Mouse (Mus musculus) stomach, embryonic 15.5 days (tissue): ENCODE data around the gene Bace1. TPM values are rescaled to one million over a fixed set of nuclear protein-coding genes. Genes with fewer than 3 reads are reported as not detected.
A peak's percentile ranks its signal among the peaks of the same experiment; 100 is the strongest.

Source experiments
- ATAC-seq: fragments of 200-750 bp; cut with Nextera tagmentation; 2 replicates; pipeline ENCODE4 v1.8.0; 2017; ENCODE audit warnings: low read depth, moderate number of reproducible peaks, moderate TSS enrichment; ENCODE audit not compliant: insufficient read depth, low FRiP score
- H3K27ac ChIP-seq: fragments of 300-500 bp; sonication (generic); 2 replicates; pipeline ENCODE4 v1.5.1; 2015; ENCODE audit warnings: mild to moderate bottlenecking, inconsistent platforms
- H3K27me3 ChIP-seq: fragments of 300-500 bp; sonication (generic); replicated peaks from 2 replicates; pipeline ENCODE4 v1.6.1; 2015; ENCODE audit warnings: inconsistent platforms
- H3K36me3 ChIP-seq: fragments of 300-500 bp; sonication (generic); 2 replicates; pipeline ENCODE4 v1.6.1; 2015; ENCODE audit warnings: inconsistent platforms
- H3K4me1 ChIP-seq: fragments of 300-500 bp; sonication (generic); 2 replicates; pipeline ENCODE4 v1.6.1; 2015; ENCODE audit warnings: inconsistent platforms
- H3K4me2 ChIP-seq: fragments of 300-500 bp; sonication (generic); 2 replicates; pipeline ENCODE4 v1.6.1; 2015; ENCODE audit warnings: mild to moderate bottlenecking, inconsistent platforms
- H3K4me3 ChIP-seq: fragments of 300-500 bp; sonication (generic); replicated peaks from 2 replicates; pipeline ENCODE4 v1.5.1; 2015; ENCODE audit warnings: inconsistent platforms
- H3K9ac ChIP-seq: fragments of 300-500 bp; sonication (generic); 2 replicates; pipeline ENCODE4 v1.6.1; 2015; ENCODE audit warnings: inconsistent platforms
- H3K9me3 ChIP-seq: fragments of 300-500 bp; sonication (generic); 2 replicates; pipeline ENCODE4 v1.6.1; 2016; ENCODE audit warnings: inconsistent platforms
- WGBS: fragments of 180-500 bp; shearing (Covaris S2); methylation state at CpG from one replicate; pipeline ENCODE4 v1.1.7; 2015; 5-methylcytosine and 5-hydroxymethylcytosine counted together
- polyA plus RNA-seq: library from polyadenylated mRNA; unstranded; fragments of >200 nt; fragmentation: Nextera tagmentation; extraction: Ambion mirVana; gene quantifications from 2 replicates; pipeline ENCODE4 v1.2.1, GENCODE M21; 2015

The Bace1 gene
- polyA plus RNA-seq, 1 experiment from 2014 or later = 28.3 TPM

DNA sequence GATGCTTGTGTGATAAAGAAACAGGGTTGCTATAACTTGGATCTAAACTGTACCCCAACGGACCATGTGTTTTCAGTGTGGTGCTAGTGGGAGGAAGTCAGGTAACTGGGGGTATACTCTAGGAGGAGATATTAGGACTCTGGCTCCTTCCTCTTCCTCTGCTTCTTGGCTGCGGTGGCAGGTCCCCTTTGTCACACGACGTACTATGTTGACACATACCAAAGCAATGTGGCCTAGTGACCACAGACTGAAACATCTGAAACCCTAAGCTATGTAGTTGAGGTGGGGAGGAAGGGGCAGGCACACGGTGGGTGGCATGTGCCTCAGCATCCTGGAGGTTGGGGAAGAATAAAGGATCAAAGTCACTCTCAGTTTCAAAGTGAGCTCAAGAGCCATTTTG lies 12.9 kb downstream of the Bace1 start:
- H3K27me3 ChIP-seq = no peaks in the 10 kb centered on the region
- H3K27ac ChIP-seq = peak overlapping the region; percentile 93; the same call in 1 of the 2 replicates
- H3K4me1 ChIP-seq = peaks cover 38% of the 10 kb centered on the region
- H3K4me2 ChIP-seq = no peak overlapping the region
- no peak overlapping the region for H3K9ac ChIP-seq
- H3K4me3 ChIP-seq = no peak overlapping the region
- peaks cover 11% of the 10 kb centered on the region; the same call in 1 of the 2 replicates for H3K36me3 ChIP-seq
- H3K9me3 ChIP-seq = no peaks in the 10 kb centered on the region
- 38% methylated on average over 5 of the region's 5 CpGs for WGBS
- no peak for ATAC-seq

DNA sequence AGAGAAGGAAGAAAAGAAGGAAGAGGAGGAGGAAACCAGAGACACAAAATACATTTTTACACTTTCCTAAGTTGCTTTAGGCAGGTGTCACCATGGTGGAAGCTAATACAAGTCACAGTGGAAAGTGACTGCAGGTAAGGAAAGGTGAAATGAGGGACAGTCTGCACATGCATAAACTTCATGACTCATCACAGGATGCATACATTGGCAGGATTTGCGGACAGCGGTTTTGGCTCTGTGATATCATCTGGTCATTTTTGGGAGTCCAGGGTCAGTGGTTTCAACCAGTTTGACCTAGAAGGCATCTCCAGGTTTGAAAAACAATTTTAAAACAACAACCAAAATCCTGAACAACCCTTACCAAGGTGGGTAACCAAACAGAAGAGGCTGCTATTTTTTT lies 13.4 kb downstream of the Bace1 start:
- no peaks in the 10 kb centered on the region for H3K9me3 ChIP-seq
- H3K27ac ChIP-seq = peak overlapping the region; percentile 93; the same call in 1 of the 2 replicates
- no peaks in the 10 kb centered on the region for H3K27me3 ChIP-seq
- H3K4me3 ChIP-seq = no peak overlapping the region
- H3K4me1 ChIP-seq = peaks cover 38% of the 10 kb centered on the region
- H3K36me3 ChIP-seq = peaks cover 11% of the 10 kb centered on the region; the same call in 1 of the 2 replicates
- H3K4me2 ChIP-seq = no peak overlapping the region
- no peak overlapping the region for H3K9ac ChIP-seq
- ATAC-seq = no peak
- 89% methylated on average over 2 of the region's 2 CpGs for WGBS

DNA sequence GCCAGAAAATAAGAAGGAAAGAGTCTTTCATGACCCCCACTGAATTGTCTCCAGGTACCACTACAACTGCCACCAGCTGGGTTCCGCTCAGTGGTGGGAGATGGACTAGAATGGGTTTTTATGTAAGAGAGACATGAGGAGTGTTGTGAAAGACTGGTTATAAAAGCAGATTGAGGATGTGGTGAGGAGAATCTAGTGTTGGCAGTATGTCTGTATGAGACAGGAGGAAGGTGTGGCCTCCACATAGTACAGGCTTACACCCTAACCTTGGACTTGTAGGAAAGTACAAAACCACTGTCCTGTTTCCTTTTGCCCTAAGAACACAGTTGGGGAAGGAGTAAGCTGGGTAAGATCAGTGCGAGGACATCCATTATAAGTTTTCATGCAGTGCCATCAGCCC lies 15.3 kb downstream of the Bace1 start:
- Histone ChIP-seq H3K4me2 (no peak overlapping the region), H3K4me1 (peaks cover 28% of the 10 kb centered on the region), H3K9me3 (no peaks in the 10 kb centered on the region), H3K4me3 (no peak overlapping the region), H3K9ac (no peak overlapping the region), H3K27ac (no peak overlapping the region), H3K36me3 (peaks cover 25% of the 10 kb centered on the region), H3K27me3 (no peaks in the 10 kb centered on the region)
- whole genome bisulfite sequencing = 93% methylated on average over 2 of the region's 2 CpGs
- ATAC-seq = no peak

DNA sequence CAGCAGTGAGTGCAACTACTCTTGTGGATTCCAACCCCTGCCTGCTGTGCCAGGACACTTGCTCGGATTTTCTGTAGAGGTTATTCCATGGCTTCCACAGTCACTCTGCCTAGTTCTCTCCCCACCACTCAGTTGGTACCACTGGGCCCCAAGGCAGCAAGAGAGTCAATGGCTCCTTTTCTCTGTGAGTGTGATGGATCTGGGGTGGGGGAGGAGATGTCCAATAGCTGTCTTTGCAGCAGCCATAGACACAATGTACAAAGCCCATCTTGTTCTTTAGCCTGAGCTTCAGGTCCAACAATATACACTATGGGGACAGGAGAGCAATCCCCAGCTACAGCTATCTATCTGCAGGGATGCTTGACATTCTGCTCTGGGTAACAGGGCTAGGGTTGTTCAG lies 15.8 kb downstream of the Bace1 start:
- no peak overlapping the region for H3K4me2 ChIP-seq
- no peaks in the 10 kb centered on the region for H3K9me3 ChIP-seq
- no peak overlapping the region for H3K9ac ChIP-seq
- H3K4me1 ChIP-seq = peaks cover 23% of the 10 kb centered on the region
- no peak overlapping the region for H3K27ac ChIP-seq
- H3K36me3 ChIP-seq = peaks cover 29% of the 10 kb centered on the region
- no peaks in the 10 kb centered on the region for H3K27me3 ChIP-seq
- no peak for ATAC-seq
- H3K4me3 ChIP-seq = no peak overlapping the region
- 78% methylated on average over 1 of the region's 1 CpGs for WGBS

DNA sequence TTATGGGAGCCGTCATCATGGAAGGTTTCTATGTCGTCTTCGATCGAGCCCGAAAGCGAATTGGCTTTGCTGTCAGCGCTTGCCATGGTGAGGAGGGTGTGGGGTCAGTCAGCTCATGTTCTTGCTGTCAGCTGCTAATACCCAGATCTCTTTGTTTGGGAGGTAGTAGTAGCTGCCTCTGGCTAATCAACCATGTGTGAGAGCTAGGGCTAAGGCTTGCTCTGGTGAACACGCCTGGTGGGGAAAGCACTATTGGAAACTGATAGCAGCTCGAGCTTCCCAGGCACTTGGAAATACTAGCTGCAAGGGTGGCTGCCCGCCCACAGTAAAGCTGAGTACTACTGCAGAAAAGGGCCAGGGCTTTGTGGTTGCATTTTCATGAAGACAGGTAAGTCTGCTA lies 21.0 kb downstream of the Bace1 start:
- Histone ChIP-seq H3K27ac (no peak overlapping the region), H3K4me2 (no peak overlapping the region), H3K4me1 (no peaks in the 10 kb centered on the region), H3K27me3 (no peaks in the 10 kb centered on the region), H3K36me3 (peaks cover 57% of the 10 kb centered on the region), H3K9ac (no peak overlapping the region), H3K9me3 (no peaks in the 10 kb centered on the region), H3K4me3 (no peak overlapping the region)
- no peak for ATAC-seq
- WGBS = 94% methylated on average over 10 of the region's 10 CpGs

DNA sequence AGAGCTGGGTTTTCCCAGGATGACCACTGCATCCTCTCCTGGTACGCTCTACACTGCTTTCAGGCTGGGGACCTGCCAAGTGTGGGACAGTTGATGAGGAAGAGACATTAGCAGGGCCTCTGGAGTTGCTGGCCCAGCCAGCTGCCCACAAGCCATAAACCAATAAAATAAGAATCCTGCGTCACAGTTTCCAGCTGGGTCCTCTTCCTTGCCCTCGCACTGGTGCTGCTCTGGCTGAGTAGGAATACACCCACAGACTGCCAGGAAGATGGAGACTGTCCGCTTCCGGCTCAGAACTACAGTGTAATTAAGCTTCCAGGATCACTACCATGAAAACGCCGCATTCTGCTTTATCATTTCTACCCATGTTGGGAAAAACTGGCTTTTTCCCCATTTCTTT lies 23.4 kb downstream of the Bace1 start:
- ATAC-seq = no peak
- no peak overlapping the region for H3K27ac ChIP-seq
- no peak overlapping the region for H3K4me3 ChIP-seq
- no peaks in the 10 kb centered on the region for H3K27me3 ChIP-seq
- H3K4me1 ChIP-seq = no peaks in the 10 kb centered on the region
- 85% methylated on average over 7 of the region's 7 CpGs for WGBS
- no peaks in the 10 kb centered on the region for H3K9me3 ChIP-seq
- H3K4me2 ChIP-seq = no peak overlapping the region
- H3K9ac ChIP-seq = no peak overlapping the region
- peaks cover 58% of the 10 kb centered on the region for H3K36me3 ChIP-seq

DNA sequence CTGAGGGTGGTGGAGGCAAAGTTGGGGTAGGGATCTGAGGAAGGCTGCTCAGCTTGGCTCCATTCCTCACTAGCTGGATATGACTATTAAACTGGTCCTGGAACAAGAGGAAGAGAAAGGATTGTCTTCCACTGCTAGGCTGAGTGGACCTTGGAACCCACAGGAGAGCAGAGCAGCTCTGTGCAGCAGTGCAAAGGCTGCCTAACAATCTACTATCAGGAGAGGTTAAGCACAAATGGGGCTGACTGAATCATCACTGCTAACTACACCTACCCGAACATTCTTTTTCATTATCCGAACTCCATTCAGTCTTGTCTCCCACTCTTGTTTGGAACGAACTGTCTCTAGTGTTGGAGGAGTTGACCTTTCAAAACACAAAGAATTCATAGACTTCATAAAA lies 30.8 kb downstream of the Bace1 start:
- Histone ChIP-seq H3K9me3 (no peaks in the 10 kb centered on the region), H3K27ac (no peak overlapping the region), H3K36me3 (peaks cover 38% of the 10 kb centered on the region), H3K27me3 (no peaks in the 10 kb centered on the region), H3K4me3 (no peak overlapping the region), H3K9ac (no peak overlapping the region), H3K4me1 (no peaks in the 10 kb centered on the region), H3K4me2 (no peak overlapping the region)
- no peak for ATAC-seq
- WGBS = 90% methylated on average over 3 of the region's 3 CpGs

DNA sequence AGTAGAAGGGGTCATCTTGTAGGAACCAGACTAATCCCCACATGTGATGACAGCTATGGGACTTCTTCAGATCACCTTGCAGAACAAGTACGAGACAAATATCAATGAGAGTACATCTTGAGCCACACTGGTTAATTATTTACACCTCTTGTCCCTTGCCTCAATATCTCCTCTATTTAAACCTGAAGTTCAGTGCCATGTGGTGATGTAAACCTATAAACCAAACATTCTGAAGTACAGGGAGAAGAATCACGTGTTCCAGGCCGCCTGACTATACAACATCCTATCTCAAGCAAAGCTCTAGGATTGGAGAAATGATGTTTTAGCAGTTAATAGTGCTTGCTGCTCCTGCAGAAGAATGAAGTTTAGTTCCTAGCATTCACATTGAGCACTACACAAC lies 31.9 kb downstream of the Bace1 start:
- Histone ChIP-seq H3K4me1 (no peaks in the 10 kb centered on the region), H3K27ac (no peak overlapping the region), H3K27me3 (no peaks in the 10 kb centered on the region), H3K9ac (no peak overlapping the region), H3K36me3 (peaks cover 36% of the 10 kb centered on the region), H3K4me3 (no peak overlapping the region), H3K4me2 (no peak overlapping the region), H3K9me3 (no peaks in the 10 kb centered on the region)
- 80% methylated on average over 3 of the region's 3 CpGs for WGBS
- no peak for ATAC-seq

DNA sequence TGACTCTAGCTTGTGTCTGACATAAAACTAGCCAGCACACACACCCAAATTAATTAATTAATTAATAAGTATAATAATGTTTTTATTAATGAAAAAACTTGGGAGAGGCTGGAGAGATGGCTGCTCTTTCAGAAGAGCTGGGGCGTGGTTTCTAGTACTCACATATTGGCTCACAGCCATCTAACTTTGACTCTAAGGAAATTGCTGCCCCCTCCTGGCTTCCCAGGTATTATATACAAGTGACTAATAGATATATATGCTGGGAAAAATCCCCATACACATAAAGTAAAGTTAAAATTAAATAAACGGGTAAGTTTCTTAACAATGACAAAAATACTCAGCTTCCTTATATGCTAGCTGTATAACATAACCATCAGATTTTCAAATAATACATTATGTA lies 39.5 kb downstream of the Bace1 start:
- H3K36me3 ChIP-seq = 0 out of 2 replicates have a peak, but pooled peaks cover 2% of the 10 kb centered on the region
- H3K4me2 ChIP-seq = no peak overlapping the region
- H3K4me1 ChIP-seq = no peaks in the 10 kb centered on the region
- no peak overlapping the region for H3K9ac ChIP-seq
- no peaks in the 10 kb centered on the region for H3K27me3 ChIP-seq
- no peak overlapping the region for H3K4me3 ChIP-seq
- H3K9me3 ChIP-seq = no peaks in the 10 kb centered on the region
- WGBS = 55% methylated on average over 2 of the region's 2 CpGs
- ATAC-seq = no peak
- H3K27ac ChIP-seq = no peak overlapping the region

DNA sequence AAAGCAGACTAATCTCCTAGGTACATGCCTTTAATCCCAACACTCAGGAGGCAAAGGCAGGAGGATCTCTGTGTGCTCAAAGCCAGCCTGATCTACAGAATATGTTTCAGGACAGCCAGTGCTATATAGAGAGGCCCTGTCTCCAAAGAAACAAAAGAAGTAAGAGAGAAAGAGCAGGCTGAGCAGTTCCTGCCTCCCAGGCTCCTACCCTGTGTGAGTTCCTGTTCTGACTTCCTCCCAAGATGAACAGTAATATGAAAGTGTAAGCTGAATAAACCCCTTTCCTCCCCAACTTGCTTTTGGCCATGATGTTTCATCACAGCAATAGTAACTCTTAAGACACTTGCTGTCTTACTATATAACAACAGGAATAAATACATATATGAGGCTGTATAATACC lies 55.3 kb downstream of the Bace1 start:
- Histone ChIP-seq H3K9ac (no peak overlapping the region), H3K9me3 (no peaks in the 10 kb centered on the region), H3K4me1 (no peaks in the 10 kb centered on the region), H3K4me2 (no peak overlapping the region), H3K27me3 (no peaks in the 10 kb centered on the region), H3K36me3 (peaks cover 36% of the 10 kb centered on the region), H3K27ac (no peak overlapping the region), H3K4me3 (no peak overlapping the region)
- no peak for ATAC-seq

DNA sequence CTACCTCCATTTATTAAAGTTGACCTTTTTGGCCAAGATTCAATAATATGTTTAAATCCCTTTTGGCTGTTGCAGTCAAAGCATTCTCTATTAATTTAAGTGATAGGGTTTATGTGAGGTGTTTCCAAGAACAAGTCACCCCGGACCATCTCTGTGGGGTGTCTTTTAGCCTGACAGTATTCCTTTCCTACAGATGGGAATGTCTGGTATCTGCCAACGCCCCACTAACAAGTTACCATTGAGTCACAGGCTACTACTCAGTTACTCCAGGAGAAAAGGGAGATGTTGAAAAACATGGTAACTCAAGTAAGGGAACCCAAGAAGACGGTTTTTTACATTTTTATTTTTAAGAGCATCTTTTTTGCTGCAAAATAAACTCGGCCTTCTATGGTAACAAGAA lies 66.8 kb downstream of the Bace1 start:
- ATAC-seq = no peak
- 0 out of 2 replicates have a peak overlapping the region, but pooled peaks have one; percentile 98 for H3K27ac ChIP-seq

DNA sequence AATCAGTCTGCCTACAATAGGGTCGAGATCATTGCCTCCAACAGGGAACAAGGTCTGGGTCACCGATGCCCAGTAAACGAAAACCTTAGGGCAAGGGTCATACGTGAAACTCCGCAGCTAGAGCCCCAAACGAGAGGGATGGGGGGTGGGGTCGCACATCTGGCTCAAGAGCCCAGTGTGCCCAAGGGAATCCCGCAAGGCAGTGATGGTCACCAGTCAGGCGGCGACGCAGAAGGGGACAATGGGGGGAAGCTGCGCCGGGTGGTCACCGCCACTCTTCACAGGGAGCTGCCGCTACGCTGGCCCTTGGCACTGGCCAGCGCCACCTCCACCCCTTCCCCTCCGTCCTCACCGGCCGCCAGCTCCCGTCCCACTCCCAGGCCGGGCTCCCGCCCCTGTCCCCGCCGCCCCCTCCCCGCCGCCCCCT lies 67.4 kb downstream of the Bace1 start:
- no peaks in the 10 kb centered on the region for H3K9me3 ChIP-seq
- H3K4me1 ChIP-seq = peaks cover 7% of the 10 kb centered on the region
- no peaks in the 10 kb centered on the region for H3K27me3 ChIP-seq
- peaks cover 15% of the 10 kb centered on the region for H3K36me3 ChIP-seq
- peak overlapping the region; percentile 77 for H3K4me2 ChIP-seq
- H3K9ac ChIP-seq = peak overlapping the region; percentile 70
- H3K4me3 ChIP-seq = peak overlapping the region; percentile 92
- peak overlapping the region; percentile 98 for H3K27ac ChIP-seq
- peak; percentile 32; the same call in 1 of the 2 replicates for ATAC-seq
- under 1% methylated on average over 13 of the region's 27 CpGs for WGBS

More for the DNA sequence above, 66.8 kb downstream of the Bace1 start:
- H3K9ac ChIP-seq = peak overlapping the region; percentile 70; the same call in 1 of the 2 replicates
- peaks cover 9% of the 10 kb centered on the region for H3K36me3 ChIP-seq
- peak overlapping the region; percentile 77 for H3K4me2 ChIP-seq
- WGBS = 48% methylated on average over 4 of the region's 4 CpGs
- H3K9me3 ChIP-seq = no peaks in the 10 kb centered on the region
- H3K4me3 ChIP-seq = peak overlapping the region; percentile 92
- H3K4me1 ChIP-seq = peaks cover 7% of the 10 kb centered on the region
- no peaks in the 10 kb centered on the region for H3K27me3 ChIP-seq
